In genomic region chr6:115513207-115513606, GRCm38 (mm10) we compare ENCODE assay signal across 25 mouse cellular contexts.
"Had no signal": no experiment of that assay in that cellular context is flagged by ENCODE, and none has a peak within 500 bp of the region (broad histone marks: within the 10 kb centered on the region; RNA-seq: fewer than 3 reads in every experiment).

No protein-coding gene starts in this region.

- DNase-seq: gastrocnemius, postnatal 14 days; gastrocnemius, postnatal 36 days; heart, adult 11 months; heart, adult 2 months; heart, postnatal 14 days; heart, postnatal 36 days; kidney, adult 11 months; kidney, adult 8-10 months; kidney, postnatal 10 days; kidney, postnatal 25 days; kidney, postnatal 4 days; layer of hippocampus, adult 9-11 months; layer of hippocampus, postnatal 36 days; left cerebral cortex, postnatal 4 days; liver, embryonic 13.5 days had no signal

- H3K36me3 ChIP-seq: heart, embryonic 13.5 days; heart, embryonic 15.5 days; hindbrain, embryonic 13.5 days; hindbrain, embryonic 15.5 days; limb, embryonic 13.5 days; limb, embryonic 15.5 days; liver, embryonic 13.5 days; liver, embryonic 15.5 days had no signal

- H3K27ac ChIP-seq: heart, adult 2 months; heart, embryonic 13.5 days; heart, embryonic 15.5 days; hindbrain, embryonic 13.5 days; hindbrain, embryonic 15.5 days; limb, embryonic 13.5 days; limb, embryonic 15.5 days; liver, embryonic 13.5 days; liver, embryonic 15.5 days had no signal

- H3K4me1 ChIP-seq: heart, embryonic 13.5 days; heart, embryonic 15.5 days; hindbrain, embryonic 13.5 days; hindbrain, embryonic 15.5 days; limb, embryonic 13.5 days; limb, embryonic 15.5 days had no signal

- H3K9me3 ChIP-seq: heart, embryonic 13.5 days; heart, embryonic 15.5 days; hindbrain, embryonic 15.5 days; limb, embryonic 13.5 days; limb, embryonic 15.5 days; liver, embryonic 13.5 days; liver, embryonic 15.5 days had no signal

- ATAC-seq: intestine, embryonic 16.5 days had no signal

- H3K9ac ChIP-seq: heart, embryonic 13.5 days; heart, embryonic 15.5 days; hindbrain, embryonic 13.5 days; hindbrain, embryonic 15.5 days; limb, embryonic 13.5 days; limb, embryonic 15.5 days; liver, embryonic 13.5 days; liver, embryonic 15.5 days had no signal

- H3K4me3 ChIP-seq: heart, adult 2 months; heart, embryonic 13.5 days; heart, embryonic 15.5 days; hindbrain, embryonic 13.5 days; hindbrain, embryonic 15.5 days; limb, embryonic 13.5 days; limb, embryonic 15.5 days; liver, embryonic 13.5 days; liver, embryonic 15.5 days had no signal

- H3K27me3 ChIP-seq: heart, embryonic 15.5 days; hindbrain, embryonic 13.5 days; hindbrain, embryonic 15.5 days; limb, embryonic 13.5 days; limb, embryonic 15.5 days; liver, embryonic 13.5 days; liver, embryonic 15.5 days had no signal

- H3K4me2 ChIP-seq: heart, embryonic 11.5 days; heart, embryonic 13.5 days; heart, embryonic 15.5 days; hindbrain, embryonic 13.5 days; hindbrain, embryonic 15.5 days; limb, embryonic 13.5 days; limb, embryonic 15.5 days; liver, embryonic 11.5 days; liver, embryonic 13.5 days; liver, embryonic 15.5 days had no signal
